In the genomic region with DNA sequence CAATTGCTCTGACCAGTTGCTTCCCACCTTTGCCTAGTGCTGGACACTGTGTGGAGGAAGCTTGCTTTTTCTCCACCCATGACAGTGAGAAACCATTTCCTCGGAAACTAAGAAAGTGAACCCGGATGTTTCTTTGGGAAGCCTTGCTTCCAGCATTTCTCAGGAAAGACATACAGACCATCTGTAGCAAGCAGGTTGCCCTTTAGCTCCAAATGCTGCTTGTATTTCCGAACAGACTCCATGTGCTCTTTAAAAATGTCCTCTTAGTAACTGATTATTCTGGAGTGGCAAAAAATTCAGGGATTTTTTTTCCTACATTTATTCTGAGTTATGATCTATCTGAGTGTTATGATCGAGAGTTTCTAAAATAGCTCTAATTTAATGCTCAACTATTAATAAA, we compare ENCODE assay signal across 15 mouse cellular contexts.
DNase-seq lines count a peak whose midpoint lies in the region.
"Had no signal": no experiment of that assay in that cellular context is flagged by ENCODE, and none has a peak within 500 bp of the region (broad histone marks: within the 10 kb centered on the region; RNA-seq: fewer than 3 reads in every experiment).

No protein-coding gene starts in this region.

- peak; percentile 19 to 70 for DNase-seq in layer of hippocampus, adult 18-20 months (ENCODE audit: low spot score in 2 of 2)
- DNase-seq in layer of hippocampus, adult 9-10 months (ENCODE audit: low spot score): no peak
- DNase-seq in layer of hippocampus, adult 8-10 months (ENCODE audit: low spot score in 2 of 2): peak; percentile 10 to 30
- peak; percentile 31 to 54 for DNase-seq in layer of hippocampus, postnatal 14 days (ENCODE audit: low spot score in 2 of 2)
- DNase-seq in thymus, postnatal 36 days: no peak
- no peak for DNase-seq in adrenal gland, adult 18-20 months (ENCODE audit: low spot score in 2 of 2)
- DNase-seq: adrenal gland, adult 8-10 months; adrenal gland, postnatal 25 days; cerebellum, adult 18-20 months; cerebellum, adult 9-10 months; cerebellum, postnatal 14 days; gastrocnemius, postnatal 25 days; heart, adult 18-20 months; heart, postnatal 10 days; heart, postnatal 36 days had no signal

Comparison
In these comparisons a context has a peak if more than half of its experiments do, and no peak if none do; other contexts are left out.
1. DNase-seq: peak in layer of hippocampus, adult 18-20 months (2 of 2), layer of hippocampus, adult 8-10 months (2 of 2) and layer of hippocampus, postnatal 14 days (2 of 2); none in layer of hippocampus, adult 9-10 months (single experiment), thymus, postnatal 36 days (0 of 2) and adrenal gland, adult 18-20 months (0 of 2).